Mouse (Mus musculus) heart, postnatal 0 days (tissue): Measurements from ENCODE around the gene Rbx1. TPM values are rescaled to one million over a fixed set of nuclear protein-coding genes. Genes with fewer than 3 reads are reported as not detected.

Experiments
- ATAC-seq: fragments of 200-750 bp; cut with Nextera tagmentation; 2 replicates; pipeline ENCODE4 v1.8.0; 2017; ENCODE audit warnings: low read depth, moderate number of reproducible peaks, moderate library complexity; ENCODE audit not compliant: insufficient read depth
- DNase-seq: peaks from one replicate; pipeline ENCODE4 v3.0.0-alpha.2; 2016; ENCODE audit warnings: low spot score
- H3K27ac ChIP-seq: fragments of 300-500 bp; sonication (generic); 2 replicates; pipeline ENCODE4 v1.5.1; 2014; ENCODE audit warnings: low read depth, mild to moderate bottlenecking
- H3K27me3 ChIP-seq: fragments of 300-500 bp; sonication (generic); 2 replicates; pipeline ENCODE4 v1.6.1; 2014; ENCODE audit warnings: low read length, mixed read lengths; ENCODE audit not compliant: control insufficient read depth, insufficient read depth
- H3K36me3 ChIP-seq: fragments of 300-500 bp; sonication (generic); replicated peaks from 2 replicates; pipeline ENCODE4 v1.6.1; 2014; ENCODE audit warnings: low read length, mixed read lengths; ENCODE audit not compliant: control insufficient read depth, insufficient read depth
- H3K4me1 ChIP-seq: fragments of 300-500 bp; sonication (generic); 2 replicates; pipeline ENCODE4 v1.6.1; 2014; ENCODE audit warnings: antibody characterized with exemption; ENCODE audit not compliant: control insufficient read depth, insufficient read depth
- H3K4me2 ChIP-seq: fragments of 300-500 bp; sonication (generic); 2 replicates; pipeline ENCODE4 v1.6.1; 2014; ENCODE audit warnings: low read depth, mild to moderate bottlenecking, low read length, moderate library complexity
- H3K4me3 ChIP-seq: fragments of 300-500 bp; sonication (generic); 2 replicates; pipeline ENCODE4 v1.5.1; 2014; ENCODE audit warnings: low read depth, low read length
- H3K9ac ChIP-seq: fragments of 300-500 bp; sonication (generic); replicated peaks from 2 replicates; pipeline ENCODE4 v1.6.1; 2014; ENCODE audit warnings: low read depth, low read length, mixed read lengths
- H3K9me3 ChIP-seq: fragments of 300-500 bp; sonication (generic); replicated peaks from 2 replicates; pipeline ENCODE4 v1.6.1; 2016; ENCODE audit warnings: low read length; ENCODE audit not compliant: control insufficient read depth
- CTCF ChIP-seq: IDR thresholded peaks from 2 replicates; pipeline ENCODE4 v1.5.1; 2016; ENCODE audit warnings: antibody characterized with exemption, control low read depth, low read depth
- EP300 ChIP-seq: IDR thresholded peaks from 2 replicates; pipeline ENCODE4 v1.6.1; 2016; ENCODE audit warnings: antibody characterized with exemption, low read depth
- WGBS: fragments of 180-500 bp; shearing (Covaris S2); extraction: QIAGEN DNeasy Blood & Tissue Kit; methylation state at CpG from one replicate; pipeline ENCODE4 v1.1.7; 2014; 5-methylcytosine and 5-hydroxymethylcytosine counted together
- polyA plus RNA-seq: library from polyadenylated mRNA; unstranded; fragments of >200 nt; fragmentation: Nextera tagmentation; extraction: Ambion mirVana; gene quantifications from 2 replicates; pipeline ENCODE4 v1.2.1, GENCODE M21; 2015
- total RNA-seq: library from RNA; depleted of rRNA; stranded (reverse); fragments of >200 nt; gene quantifications from 2 replicates; pipeline ENCODE4 v1.2.3, GENCODE M21; 2014; ENCODE audit warnings: low replicate concordance

Gene Rbx1
- total and polyA plus RNA-seq, 2 experiments from 2014 or later, result 59.6 to 445 TPM

DNA sequence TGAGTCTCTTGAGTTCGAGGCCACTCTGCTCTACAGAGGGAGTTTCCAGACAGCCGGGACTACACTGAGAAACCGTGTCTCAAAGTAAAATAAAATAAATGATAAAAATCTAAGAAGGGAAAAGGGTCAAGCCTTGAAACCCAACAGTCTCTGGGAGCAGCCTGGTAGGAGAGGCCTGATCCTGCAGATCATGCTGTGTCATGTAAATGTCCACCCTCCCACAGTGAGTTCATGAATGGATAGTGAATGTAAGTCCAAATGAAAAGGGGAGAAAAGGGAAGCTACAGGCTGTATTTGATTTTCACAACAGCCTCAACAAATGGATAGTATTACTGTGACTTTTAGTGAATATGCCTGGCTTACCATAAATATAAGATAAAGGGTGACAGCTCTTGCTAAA, 40.8 kb upstream of the Rbx1 start:
- H3K36me3 ChIP-seq, result peaks cover 11% of the 10 kb centered on the region
- H3K9ac ChIP-seq, result no peak overlapping the region
- no peaks in the 10 kb centered on the region for H3K9me3 ChIP-seq
- ATAC-seq (no peak), DNase-seq (no peak)
- WGBS, result 84% methylated on average over 3 of the region's 3 CpGs
- no peak overlapping the region for H3K27ac ChIP-seq
- H3K4me3 ChIP-seq, result no peak overlapping the region
- H3K4me1 ChIP-seq, result no peaks in the 10 kb centered on the region
- no peak overlapping the region for H3K4me2 ChIP-seq
- H3K27me3 ChIP-seq, result no peaks in the 10 kb centered on the region
- no peak for TF ChIP-seq EP300
- no peak for TF ChIP-seq CTCF

DNA sequence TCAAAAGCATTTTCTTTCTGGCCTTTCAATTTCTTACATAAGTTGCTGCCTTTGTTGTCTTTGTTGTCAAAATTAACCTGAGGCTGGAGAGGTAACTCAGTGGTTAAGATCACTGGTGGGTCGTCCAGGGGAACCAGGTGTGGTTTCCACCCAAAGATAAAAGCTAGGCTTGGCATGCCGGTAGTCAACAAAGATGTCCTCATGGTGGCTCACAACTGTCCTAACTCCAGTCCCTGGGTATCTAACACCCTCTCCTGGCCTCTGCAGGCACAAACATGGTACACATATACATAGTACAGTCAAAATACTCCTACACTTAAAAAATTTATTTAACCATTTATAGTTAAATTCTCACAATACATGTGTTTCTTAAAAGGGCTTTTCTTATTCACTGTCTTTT, 38.1 kb upstream of the Rbx1 start:
- no peak overlapping the region for H3K27ac ChIP-seq
- DNase-seq (no peak), ATAC-seq (no peak)
- H3K4me3 ChIP-seq, result no peak overlapping the region
- H3K9ac ChIP-seq, result no peak overlapping the region
- H3K4me2 ChIP-seq, result no peak overlapping the region
- TF ChIP-seq CTCF (no peak), EP300 (no peak)
- no peaks in the 10 kb centered on the region for H3K4me1 ChIP-seq
- WGBS, result 79% methylated on average over 2 of the region's 2 CpGs
- H3K36me3 ChIP-seq, result peaks cover 33% of the 10 kb centered on the region
- H3K9me3 ChIP-seq, result no peaks in the 10 kb centered on the region
- H3K27me3 ChIP-seq, result no peaks in the 10 kb centered on the region

- 67% methylated on average over 1 of the region's 1 CpGs for WGBS
- H3K9ac ChIP-seq, result no peak overlapping the region
These were observed 34.9 kb upstream of the Rbx1 start for GRCm38 (mm10) chr15:81431195-81431594.

GRCm38 (mm10) chr15:81438345-81438744, 27.8 kb upstream of the Rbx1 start:
- H3K36me3 ChIP-seq, result peaks cover 23% of the 10 kb centered on the region; the same call in 1 of the 2 replicates
- WGBS, result 80% methylated on average over 1 of the region's 1 CpGs
- TF ChIP-seq EP300, result no peak
- no peak for TF ChIP-seq CTCF
- no peak overlapping the region for H3K9ac ChIP-seq
- no peak overlapping the region for H3K27ac ChIP-seq
- DNase-seq (no peak), ATAC-seq (no peak)
- no peaks in the 10 kb centered on the region for H3K9me3 ChIP-seq
- no peaks in the 10 kb centered on the region for H3K4me1 ChIP-seq
- no peak overlapping the region for H3K4me2 ChIP-seq
- no peaks in the 10 kb centered on the region for H3K27me3 ChIP-seq
- no peak overlapping the region for H3K4me3 ChIP-seq

More at GRCm38 (mm10) chr15:81431195-81431594, 34.9 kb upstream of the Rbx1 start:
- Histone ChIP-seq H3K27ac (no peak overlapping the region), H3K27me3 (no peaks in the 10 kb centered on the region), H3K9me3 (no peaks in the 10 kb centered on the region), H3K36me3 (peaks cover 33% of the 10 kb centered on the region), H3K4me3 (no peak overlapping the region), H3K4me1 (no peaks in the 10 kb centered on the region), H3K4me2 (no peak overlapping the region)
- TF ChIP-seq EP300 (no peak), CTCF (no peak)
- no peak for ATAC-seq
- DNase-seq, result no peak

- DNase-seq, result no peak
- TF ChIP-seq EP300, result no peak
- TF ChIP-seq CTCF, result no peak
These were observed 26.9 kb upstream of the Rbx1 start for GRCm38 (mm10) chr15:81439236-81439635.

DNA sequence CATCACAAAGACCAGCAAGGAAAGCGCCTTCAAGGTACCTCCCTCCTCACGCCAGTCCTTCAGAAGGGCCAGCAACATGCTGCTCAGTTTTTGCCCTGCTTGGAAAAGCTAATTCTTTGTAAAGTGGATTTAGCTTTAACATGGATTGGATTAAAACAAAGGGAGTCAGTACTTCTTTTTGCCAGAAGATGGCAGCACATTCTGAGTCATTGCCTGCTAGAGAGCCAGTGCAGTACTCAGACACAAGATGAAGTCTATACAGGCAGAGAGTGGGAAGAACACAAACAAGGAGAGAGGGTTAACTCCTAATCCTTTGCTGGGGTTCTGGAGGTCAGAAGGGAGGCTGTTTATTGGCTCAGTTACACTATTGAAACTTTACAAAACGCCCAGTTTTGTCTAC, 17.6 kb upstream of the Rbx1 start:
- DNase-seq (peak; percentile 85), ATAC-seq (peak; percentile 60; the same call in 1 of the 2 replicates)
- no peaks in the 10 kb centered on the region for H3K9me3 ChIP-seq
- H3K27me3 ChIP-seq, result no peaks in the 10 kb centered on the region
- H3K36me3 ChIP-seq, result peaks cover 34% of the 10 kb centered on the region
- no peak overlapping the region for H3K4me2 ChIP-seq
- H3K4me1 ChIP-seq, result no peaks in the 10 kb centered on the region
- H3K27ac ChIP-seq, result no peak overlapping the region
- no peak overlapping the region for H3K9ac ChIP-seq
- no peak overlapping the region for H3K4me3 ChIP-seq
- 31% methylated on average over 3 of the region's 3 CpGs for WGBS
- no peak for TF ChIP-seq EP300
- TF ChIP-seq CTCF, result peak; percentile 83

More at GRCm38 (mm10) chr15:81439236-81439635, 26.9 kb upstream of the Rbx1 start:
- no peaks in the 10 kb centered on the region for H3K9me3 ChIP-seq
- no peak for ATAC-seq
- peaks cover 23% of the 10 kb centered on the region for H3K36me3 ChIP-seq
- no peak overlapping the region for H3K27ac ChIP-seq
- H3K27me3 ChIP-seq, result no peaks in the 10 kb centered on the region
- H3K4me3 ChIP-seq, result no peak overlapping the region
- no peak overlapping the region for H3K4me2 ChIP-seq
- H3K9ac ChIP-seq, result no peak overlapping the region
- H3K4me1 ChIP-seq, result no peaks in the 10 kb centered on the region
